Mouse (Mus musculus) forebrain, postnatal 0 days (tissue): ENCODE data around the gene Xlr3b. TPM values are rescaled to one million over a fixed set of nuclear protein-coding genes. Genes with fewer than 3 reads are reported as not detected.
"Not testable (repeated sequence)": the region's sequence is repeated elsewhere in the genome, so short reads cannot be mapped to it uniquely, and the experiment has no call there.

Experiments used
- ATAC-seq: fragments of 200-750 bp; cut with Nextera tagmentation; 2 replicates; pipeline ENCODE4 v1.8.0; 2017; ENCODE audit warnings: mild to moderate bottlenecking, moderate library complexity
- DNase-seq: peaks from one replicate; pipeline ENCODE4 v3.0.0-alpha.2; 2015
- H3K27ac ChIP-seq: fragments of 300-500 bp; sonication (generic); 2 replicates; pipeline ENCODE4 v1.5.1; 2014; ENCODE audit warnings: low read depth, mild to moderate bottlenecking, antibody characterized with exemption, low read length, moderate library complexity, mixed read lengths
- H3K27me3 ChIP-seq: fragments of 300-500 bp; sonication (generic); 2 replicates; pipeline ENCODE4 v1.6.1; 2014; ENCODE audit warnings: mild to moderate bottlenecking, low read length, mixed read lengths; ENCODE audit not compliant: insufficient read depth
- H3K36me3 ChIP-seq: fragments of 300-500 bp; sonication (generic); 2 replicates; pipeline ENCODE4 v1.6.1; 2014; ENCODE audit warnings: mild to moderate bottlenecking, moderate library complexity; ENCODE audit not compliant: insufficient read depth
- H3K4me1 ChIP-seq: fragments of 300-500 bp; sonication (generic); 2 replicates; pipeline ENCODE4 v1.6.1; 2014; ENCODE audit warnings: antibody characterized with exemption; ENCODE audit not compliant: insufficient read depth
- H3K4me2 ChIP-seq: fragments of 300-500 bp; sonication (generic); 2 replicates; pipeline ENCODE4 v1.6.1; 2014; ENCODE audit warnings: low read depth, mild to moderate bottlenecking, moderate library complexity
- H3K4me3 ChIP-seq: fragments of 300-500 bp; sonication (generic); 2 replicates; pipeline ENCODE4 v1.5.1; 2014; ENCODE audit warnings: low read depth, low read length, mixed read lengths
- H3K9ac ChIP-seq: fragments of 300-500 bp; sonication (generic); 2 replicates; pipeline ENCODE4 v1.6.1; 2014; ENCODE audit warnings: mild to moderate bottlenecking
- H3K9me3 ChIP-seq: fragments of 300-500 bp; sonication (generic); 2 replicates; pipeline ENCODE4 v1.6.1; 2016; ENCODE audit warnings: low read length
- CTCF ChIP-seq: sonication (generic); IDR thresholded peaks from 2 replicates; pipeline ENCODE4 v1.5.1; 2016; ENCODE audit warnings: antibody characterized with exemption, control low read depth, low read depth
- WGBS: fragments of 180-500 bp; shearing (Covaris S2); extraction: QIAGEN DNeasy Blood & Tissue Kit; methylation state at CpG from one replicate; pipeline ENCODE4 v1.1.7; 2014; 5-methylcytosine and 5-hydroxymethylcytosine counted together
- polyA plus RNA-seq: library from polyadenylated mRNA; unstranded; fragments of >200 nt; fragmentation: Nextera tagmentation; extraction: Ambion mirVana; gene quantifications from 2 replicates; pipeline ENCODE4 v1.2.1, GENCODE M21; 2015
- total RNA-seq: library from RNA; depleted of rRNA; stranded (reverse); fragments of >200 nt; gene quantifications from 2 replicates; pipeline ENCODE4 v1.2.3, GENCODE M21; 2014; rRNA removed

Xlr3b gene
- total and polyA plus RNA-seq, 2 experiments from 2014 or later, result 4.9 to 5.1 TPM

GRCm38 (mm10) chrX:73227914-73228605 is 36.1 kb downstream of the Xlr3b start, which contains the start of gene F8a:
Gene F8a, plus strand, starts transcription at chrX:73228291.
- H3K4me1 ChIP-seq, result no peaks in the 10 kb centered on the region
- H3K36me3 ChIP-seq, result no peaks in the 10 kb centered on the region
- 26% methylated on average over 35 of the region's 39 CpGs for WGBS
- H3K27ac ChIP-seq, result peak within 1 kb of the TSS; percentile 84
- no peaks in the 10 kb centered on the region for H3K9me3 ChIP-seq
- no peaks in the 10 kb centered on the region for H3K27me3 ChIP-seq
- ATAC-seq (peak; percentile 97), DNase-seq (peak; percentile 89)
- peak within 1 kb of the TSS; percentile 59 for H3K4me2 ChIP-seq
- no peak for TF ChIP-seq CTCF
- peak within 1 kb of the TSS; percentile 68 for H3K9ac ChIP-seq
- peak within 1 kb of the TSS; percentile 59 for H3K4me3 ChIP-seq

DNA sequence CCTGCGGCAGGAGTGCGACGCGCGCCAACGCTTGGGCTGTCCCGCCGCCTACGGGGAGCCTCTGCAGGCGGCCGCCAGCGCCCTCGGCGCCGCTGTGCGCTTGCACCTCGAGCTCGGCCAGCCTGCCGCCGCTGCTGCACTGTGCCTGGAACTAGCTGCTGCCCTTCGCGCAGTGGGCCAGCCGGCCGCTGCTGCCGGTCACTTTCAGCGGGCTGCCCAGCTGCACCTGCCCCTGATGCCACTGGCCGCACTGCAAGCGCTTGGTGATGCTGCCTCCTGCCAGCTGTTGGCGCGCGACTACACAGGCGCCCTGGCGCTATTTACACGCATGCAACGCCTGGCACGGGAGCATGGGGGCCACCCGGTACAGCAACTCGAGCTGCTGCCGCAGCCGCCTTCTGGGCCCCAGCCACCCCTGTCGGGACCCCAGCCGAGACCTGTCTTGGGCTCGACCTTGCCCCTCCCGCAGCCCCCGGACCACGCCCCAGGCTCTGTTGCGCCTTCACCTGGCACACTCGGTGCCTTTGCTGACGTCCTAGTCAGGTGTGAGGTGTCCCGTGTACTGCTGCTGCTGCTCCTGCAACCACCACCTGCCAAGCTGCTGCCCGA is 36.7 kb downstream of the Xlr3b start:
- H3K27me3 ChIP-seq, result no peaks in the 10 kb centered on the region
- ATAC-seq, result peak; percentile 68
- TF ChIP-seq CTCF, result peak; percentile 36
- peak overlapping the region; percentile 59 for H3K4me3 ChIP-seq
- peak; percentile 70 for DNase-seq
- WGBS, result 38% methylated on average over 45 of the region's 51 CpGs
- peak overlapping the region; percentile 59 for H3K4me2 ChIP-seq
- H3K4me1 ChIP-seq, result no peaks in the 10 kb centered on the region
- peak overlapping the region; percentile 84 for H3K27ac ChIP-seq
- no peaks in the 10 kb centered on the region for H3K9me3 ChIP-seq
- H3K9ac ChIP-seq, result peak overlapping the region; percentile 68
- no peaks in the 10 kb centered on the region for H3K36me3 ChIP-seq

DNA sequence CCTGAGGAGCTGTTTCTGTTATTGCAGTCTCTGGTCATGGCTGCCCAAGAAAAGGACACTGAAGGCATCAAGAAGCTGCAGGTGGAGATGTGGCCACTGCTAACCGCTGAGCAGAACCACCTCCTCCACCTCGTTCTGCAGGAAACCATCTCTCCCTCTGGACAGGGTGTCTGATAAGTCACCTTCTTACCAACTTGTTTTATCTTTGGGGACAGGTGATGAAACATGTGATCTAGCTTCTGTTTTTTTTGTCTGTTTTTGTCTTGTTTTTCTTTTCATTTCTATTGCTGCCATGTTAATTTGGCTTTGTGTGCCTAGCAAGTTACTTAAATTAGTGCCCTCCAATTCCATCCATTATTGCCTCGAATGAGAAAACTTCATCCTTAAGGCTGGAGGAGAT is 37.3 kb downstream of the Xlr3b start:
- TF ChIP-seq CTCF, result no peak
- WGBS, result 35% methylated on average over 3 of the region's 3 CpGs
- ATAC-seq, result no peak

GRCm38 (mm10) chrX:73242821-73243325 is 50.9 kb downstream of the Xlr3b start, which contains the start of gene Xlr4c:
Gene Xlr4c, minus strand, starts transcription at chrX:73243130.
- not testable (repeated sequence) for H3K9ac ChIP-seq, H3K4me1 ChIP-seq, H3K4me2 ChIP-seq, H3K27me3 ChIP-seq, ATAC-seq, H3K27ac ChIP-seq, H3K9me3 ChIP-seq, H3K36me3 ChIP-seq, H3K4me3 ChIP-seq, DNase-seq
- WGBS, result 91% methylated on average over 13 of the region's 14 CpGs

More for the DNA sequence above, 37.3 kb downstream of the Xlr3b start:
- Histone ChIP-seq H3K27ac (peak overlapping the region; percentile 84; the same call in 1 of the 2 replicates), H3K4me2 (peak overlapping the region; percentile 59), H3K36me3 (no peaks in the 10 kb centered on the region), H3K4me1 (no peaks in the 10 kb centered on the region), H3K27me3 (no peaks in the 10 kb centered on the region), H3K9ac (peak overlapping the region; percentile 68), H3K4me3 (peak overlapping the region; percentile 59), H3K9me3 (no peaks in the 10 kb centered on the region)
- DNase-seq, result no peak

Other genes with a start within 250 kb of the Xlr3b start
- gene Zfp185, start 204.9 kb upstream of the Xlr3b start, total RNA-seq, result 0.77 and 1.9 TPM in 2 replicates
- gene Zfp185, start 204.9 kb upstream of the Xlr3b start, polyA plus RNA-seq, result 0.80 and 1.2 TPM in 2 replicates
- gene Pnma5, start 155.1 kb upstream of the Xlr3b start, total RNA-seq, result 0.08 and 0.67 TPM in 2 replicates
- gene Pnma5, start 155.1 kb upstream of the Xlr3b start, polyA plus RNA-seq, result 0.14 and 0.22 TPM in 2 replicates
- 15.0 and 19.8 TPM in 2 replicates for gene Pnma3, start 127.4 kb upstream of the Xlr3b start, total RNA-seq
- gene Pnma3, start 127.4 kb upstream of the Xlr3b start, polyA plus RNA-seq, result 2.4 and 3.4 TPM in 2 replicates
- not detected in 2 replicates for gene Xlr4a, start 109.7 kb upstream of the Xlr3b start, total RNA-seq
- 0.54 TPM in 1 of 2 replicates, not detected in the other for gene Xlr4a, start 109.7 kb upstream of the Xlr3b start, polyA plus RNA-seq
- gene Xlr3a, start 95.1 kb upstream of the Xlr3b start, total RNA-seq, result 2.3 and 2.7 TPM in 2 replicates
- gene Xlr3a, start 95.1 kb upstream of the Xlr3b start, polyA plus RNA-seq, result 1.7 and 1.9 TPM in 2 replicates
- gene Gm14685, start 75.2 kb upstream of the Xlr3b start, total RNA-seq, result 0.77 and 2.0 TPM in 2 replicates
- 0.73 and 0.77 TPM in 2 replicates for gene Gm14685, start 75.2 kb upstream of the Xlr3b start, polyA plus RNA-seq
- gene Xlr5b, start 43.4 kb upstream of the Xlr3b start, total RNA-seq, result not detected in 2 replicates
- gene Xlr5b, start 43.4 kb upstream of the Xlr3b start, polyA plus RNA-seq, result not detected in 2 replicates
- 0.95 and 1.3 TPM in 2 replicates for gene DXBay18, start 42.8 kb upstream of the Xlr3b start, total RNA-seq
- gene DXBay18, start 42.8 kb upstream of the Xlr3b start, polyA plus RNA-seq, result 0.30 and 0.99 TPM in 2 replicates
- gene Spin2d, start 15.2 kb upstream of the Xlr3b start, total RNA-seq, result not detected in 2 replicates
- gene Spin2d, start 15.2 kb upstream of the Xlr3b start, polyA plus RNA-seq, result not detected in 2 replicates
- gene Xlr4b, start 22.1 kb downstream of the Xlr3b start, total RNA-seq, result 0.31 TPM in 1 of 2 replicates, not detected in the other
- gene Xlr4b, start 22.1 kb downstream of the Xlr3b start, polyA plus RNA-seq, result 0.17 and 0.79 TPM in 2 replicates
- 20.5 and 23.7 TPM in 2 replicates for gene F8a, start 36.1 kb downstream of the Xlr3b start, total RNA-seq
- 33.0 and 34.3 TPM in 2 replicates for gene F8a, start 36.1 kb downstream of the Xlr3b start, polyA plus RNA-seq
- not detected in 2 replicates for gene Xlr4c, start 50.9 kb downstream of the Xlr3b start, total RNA-seq
- gene Xlr4c, start 50.9 kb downstream of the Xlr3b start, polyA plus RNA-seq, result 0.35 TPM in 1 of 2 replicates, not detected in the other
- gene Xlr3c, start 73.2 kb downstream of the Xlr3b start, total RNA-seq, result not detected in 2 replicates
- 0.11 TPM in 1 of 2 replicates, not detected in the other for gene Xlr3c, start 73.2 kb downstream of the Xlr3b start, polyA plus RNA-seq
- gene Xlr5a, start 100.8 kb downstream of the Xlr3b start, total RNA-seq, result not detected in 2 replicates
- not detected in 2 replicates for gene Xlr5a, start 100.8 kb downstream of the Xlr3b start, polyA plus RNA-seq
- not detected in 2 replicates for gene Xlr5c, start 100.8 kb downstream of the Xlr3b start, total RNA-seq
- gene Xlr5c, start 100.8 kb downstream of the Xlr3b start, polyA plus RNA-seq, result not detected in 2 replicates
- gene Gm45015, start 144.6 kb downstream of the Xlr3b start, total RNA-seq, result not detected in 2 replicates
- not detected in 2 replicates for gene Gm45015, start 144.6 kb downstream of the Xlr3b start, polyA plus RNA-seq
- gene Zfp275, start 150.4 kb downstream of the Xlr3b start, total RNA-seq, result 24.6 and 32.3 TPM in 2 replicates
- 3.7 and 5.2 TPM in 2 replicates for gene Zfp275, start 150.4 kb downstream of the Xlr3b start, polyA plus RNA-seq
- 0.19 TPM in 1 of 2 replicates, not detected in the other for gene Gm18336, start 206.5 kb downstream of the Xlr3b start, total RNA-seq
- gene Gm18336, start 206.5 kb downstream of the Xlr3b start, polyA plus RNA-seq, result 0.07 TPM in 1 of 2 replicates, not detected in the other
- 2.3 and 4.0 TPM in 2 replicates for gene Zfp92, start 218.9 kb downstream of the Xlr3b start, total RNA-seq
- gene Zfp92, start 218.9 kb downstream of the Xlr3b start, polyA plus RNA-seq, result 0.54 and 0.80 TPM in 2 replicates
- gene Trex2, start 243.1 kb downstream of the Xlr3b start, total RNA-seq, result not detected in 2 replicates
- gene Trex2, start 243.1 kb downstream of the Xlr3b start, polyA plus RNA-seq, result not detected in 2 replicates